Mouse (Mus musculus): ENCODE data around the gene Bdh1. TPM values are rescaled to one million over a fixed set of nuclear protein-coding genes. Genes with fewer than 3 reads are reported as not detected.
"Not testable (repeated sequence)": the region's sequence is repeated elsewhere in the genome, so short reads cannot be mapped to it uniquely, and the experiment has no call there.

Gene Bdh1
- polyA plus RNA-seq (2015; fragmentation: Nextera tagmentation; extraction: Ambion mirVana), result 132 and 144 TPM in 2 replicates

GRCm38 (mm10) chr16:31422000-31422399, at the start of gene Bdh1:
Bdh1 (plus strand) TSS chr16:31422280.
- no peak for ATAC-seq (replicated peaks)
- no peak within 1 kb of the TSS for H3K4me2 ChIP-seq (replicated peaks)
- no peak within 1 kb of the TSS for H3K27ac ChIP-seq (replicated peaks)
- H3K4me3 ChIP-seq, result no peak within 1 kb of the TSS
- H3K9ac ChIP-seq (replicated peaks), result no peak within 1 kb of the TSS
- H3K9me3 ChIP-seq, result no peaks in the 10 kb centered on the region
- no peaks in the 10 kb centered on the region for H3K36me3 ChIP-seq
- peaks cover 4% of the 10 kb centered on the region; the same call in 1 of the 2 replicates for H3K27me3 ChIP-seq
- WGBS, result 70% methylated on average over 9 of the region's 9 CpGs
- no peaks in the 10 kb centered on the region for H3K4me1 ChIP-seq

DNA sequence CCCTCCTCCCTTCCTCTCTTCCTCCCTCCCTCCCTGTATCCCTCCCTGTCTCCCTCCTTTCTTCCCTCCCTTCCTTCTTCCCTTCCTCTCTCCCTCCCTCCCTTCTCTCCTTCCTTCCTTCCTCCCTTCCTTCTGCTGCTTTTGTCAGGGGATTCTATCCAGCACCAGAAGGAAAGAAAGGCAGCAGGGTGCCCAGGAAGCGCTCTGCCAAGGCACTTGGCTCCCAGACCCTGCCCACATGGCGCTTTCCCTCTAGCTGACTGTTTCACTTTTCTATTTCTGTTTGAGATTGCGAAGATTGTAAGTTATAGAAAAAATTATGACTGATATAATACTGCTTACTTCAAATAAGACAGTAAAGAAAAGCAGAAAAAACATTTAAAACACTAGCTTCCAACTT, 49.8 kb upstream of the Bdh1 start:
- not testable (repeated sequence) for ATAC-seq (replicated peaks); H3K27me3 ChIP-seq; H3K27ac ChIP-seq (replicated peaks); H3K4me1 ChIP-seq; H3K9ac ChIP-seq (replicated peaks); H3K4me2 ChIP-seq (replicated peaks); H3K36me3 ChIP-seq; H3K4me3 ChIP-seq; H3K9me3 ChIP-seq
- WGBS, result 85% methylated on average over 3 of the region's 3 CpGs

DNA sequence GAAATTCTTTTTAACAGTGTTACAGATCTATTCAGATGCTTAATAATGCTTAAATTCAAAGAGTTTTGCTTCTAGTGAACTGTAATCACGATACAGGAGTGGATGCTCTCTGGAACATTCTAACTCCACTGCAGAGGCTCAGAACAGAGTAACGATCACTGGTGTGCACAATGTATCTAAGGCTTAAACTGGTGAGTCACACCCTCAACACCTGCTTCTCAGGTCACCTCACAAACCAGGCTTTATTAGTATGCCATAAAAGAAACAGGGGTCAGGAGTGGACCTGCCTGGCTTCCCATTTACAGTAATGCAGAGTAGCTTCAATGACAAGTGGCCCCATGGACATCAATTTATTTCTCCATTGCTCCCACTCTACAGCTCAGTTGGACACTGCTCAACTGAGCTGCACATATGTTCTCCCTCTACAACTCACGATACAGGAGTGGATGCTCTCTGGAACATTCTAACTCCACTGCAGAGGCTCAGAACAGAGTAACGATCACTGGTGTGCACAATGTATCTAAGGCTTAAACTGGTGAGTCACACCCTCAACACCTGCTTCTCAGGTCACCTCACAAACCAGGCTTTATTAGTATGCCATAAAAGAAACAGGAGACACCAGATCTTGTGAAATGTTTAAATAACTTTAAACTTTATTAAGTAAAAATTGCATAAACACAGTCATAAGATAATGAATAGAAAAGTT, 46.0 kb upstream of the Bdh1 start:
- not testable (repeated sequence) for H3K27ac ChIP-seq (replicated peaks); H3K4me1 ChIP-seq; H3K27me3 ChIP-seq; ATAC-seq (replicated peaks); H3K36me3 ChIP-seq; H3K4me2 ChIP-seq (replicated peaks); H3K9ac ChIP-seq (replicated peaks); H3K9me3 ChIP-seq; H3K4me3 ChIP-seq
- WGBS, result 71% methylated on average over 4 of the region's 4 CpGs

GRCm38 (mm10) chr16:31388269-31388668, 33.8 kb upstream of the Bdh1 start:
- H3K4me1 ChIP-seq; H3K27ac ChIP-seq (replicated peaks); H3K4me2 ChIP-seq (replicated peaks); H3K27me3 ChIP-seq; H3K9ac ChIP-seq (replicated peaks); H3K36me3 ChIP-seq; ATAC-seq (replicated peaks); H3K4me3 ChIP-seq; H3K9me3 ChIP-seq: not testable (repeated sequence)
- WGBS, result 52% methylated on average over 3 of the region's 3 CpGs

- no peak overlapping the region for H3K27ac ChIP-seq (replicated peaks)
- no peak for ATAC-seq (replicated peaks)
- H3K27me3 ChIP-seq, result no peaks in the 10 kb centered on the region
- WGBS, result 79% methylated on average over 2 of the region's 2 CpGs
- H3K4me2 ChIP-seq (replicated peaks), result no peak overlapping the region
- H3K4me1 ChIP-seq, result no peaks in the 10 kb centered on the region
- H3K9me3 ChIP-seq, result no peaks in the 10 kb centered on the region
- H3K4me3 ChIP-seq, result no peak overlapping the region
- no peaks in the 10 kb centered on the region for H3K36me3 ChIP-seq
- H3K9ac ChIP-seq (replicated peaks), result no peak overlapping the region
These were observed 22.8 kb upstream of the Bdh1 start for GRCm38 (mm10) chr16:31399231-31399630.

DNA sequence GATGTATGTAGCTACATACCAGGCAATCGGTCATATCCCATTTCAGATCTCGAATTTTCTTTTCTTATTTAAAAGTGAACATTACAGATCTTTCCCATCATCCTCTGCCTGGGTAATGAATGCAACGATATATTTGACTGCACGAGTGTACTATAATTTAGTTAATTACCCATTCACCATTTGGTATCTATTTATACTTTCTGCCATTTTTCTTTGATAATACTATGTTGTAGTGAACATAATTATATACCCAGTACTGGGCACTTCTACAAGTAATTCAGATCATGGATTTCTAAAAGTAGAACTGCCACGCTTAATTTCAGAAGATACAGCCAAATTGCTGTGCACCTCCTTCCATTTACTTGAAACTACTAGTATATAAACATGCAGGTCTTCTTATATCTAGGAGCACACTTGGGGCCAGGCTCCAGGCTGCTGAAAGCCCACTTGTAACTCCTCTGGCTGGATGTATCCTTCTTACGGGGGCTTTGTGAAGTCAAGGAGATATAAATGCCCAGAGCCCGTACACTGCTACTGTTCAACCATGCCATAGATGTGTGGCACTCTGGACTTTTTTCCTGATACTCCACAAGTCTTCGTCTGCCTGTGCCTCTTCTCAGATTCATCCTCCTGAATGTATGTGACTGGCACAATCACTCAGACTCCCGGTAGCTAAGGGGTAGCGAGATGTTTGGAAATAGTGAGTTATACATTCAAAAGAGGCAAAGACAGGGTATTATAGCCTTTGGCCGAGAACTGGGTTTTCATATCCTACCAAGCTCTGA, 21.0 kb upstream of the Bdh1 start:
- no peak overlapping the region for H3K4me2 ChIP-seq (replicated peaks)
- ATAC-seq (replicated peaks), result peak; percentile 67
- H3K27ac ChIP-seq (replicated peaks), result no peak overlapping the region
- H3K9ac ChIP-seq (replicated peaks), result no peak overlapping the region
- H3K4me1 ChIP-seq, result no peaks in the 10 kb centered on the region
- no peaks in the 10 kb centered on the region for H3K27me3 ChIP-seq
- WGBS, result 75% methylated on average over 11 of the region's 11 CpGs
- H3K36me3 ChIP-seq, result no peaks in the 10 kb centered on the region
- no peaks in the 10 kb centered on the region for H3K9me3 ChIP-seq
- H3K4me3 ChIP-seq, result no peak overlapping the region

DNA sequence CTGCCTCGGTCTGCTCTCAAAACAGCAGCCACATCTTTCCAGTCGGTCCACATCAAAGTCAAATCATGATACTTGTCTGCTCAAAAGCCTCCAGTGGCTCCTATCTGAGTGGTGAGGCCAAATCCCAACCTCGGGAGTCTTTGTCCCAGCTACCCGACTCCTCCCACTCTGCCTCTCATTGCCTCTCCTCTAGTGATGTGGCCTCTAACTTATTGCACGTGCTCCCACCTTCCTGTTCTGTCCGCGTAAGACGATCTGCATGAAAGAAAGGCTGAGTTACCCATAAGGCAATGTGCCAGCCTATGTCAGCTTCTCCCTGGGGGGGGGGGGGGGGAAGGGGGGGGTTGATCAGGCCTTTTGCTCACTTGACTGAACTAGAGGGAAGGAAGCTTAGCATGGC, 20.0 kb upstream of the Bdh1 start:
- 42% methylated on average over 8 of the region's 8 CpGs for WGBS
- Histone ChIP-seq H3K4me3 (no peak overlapping the region), H3K9ac (replicated peaks) (no peak overlapping the region), H3K9me3 (no peaks in the 10 kb centered on the region), H3K27me3 (no peaks in the 10 kb centered on the region), H3K4me1 (no peaks in the 10 kb centered on the region), H3K27ac (replicated peaks) (no peak overlapping the region), H3K36me3 (no peaks in the 10 kb centered on the region), H3K4me2 (replicated peaks) (no peak overlapping the region)
- ATAC-seq (replicated peaks), result no peak

GRCm38 (mm10) chr16:31403971-31404370, 18.1 kb upstream of the Bdh1 start:
- H3K27ac ChIP-seq (replicated peaks), result no peak overlapping the region
- no peaks in the 10 kb centered on the region for H3K4me1 ChIP-seq
- H3K27me3 ChIP-seq, result no peaks in the 10 kb centered on the region
- no peak overlapping the region for H3K4me2 ChIP-seq (replicated peaks)
- H3K9ac ChIP-seq (replicated peaks), result no peak overlapping the region
- WGBS, result 91% methylated on average over 4 of the region's 4 CpGs
- no peak overlapping the region for H3K4me3 ChIP-seq
- no peaks in the 10 kb centered on the region for H3K36me3 ChIP-seq
- ATAC-seq (replicated peaks), result no peak
- H3K9me3 ChIP-seq, result no peaks in the 10 kb centered on the region

GRCm38 (mm10) chr16:31405040-31405439, 17.0 kb upstream of the Bdh1 start:
- ATAC-seq (replicated peaks), result no peak
- 70% methylated on average over 1 of the region's 1 CpGs for WGBS
- Histone ChIP-seq H3K9me3 (no peaks in the 10 kb centered on the region), H3K9ac (replicated peaks) (no peak overlapping the region), H3K4me3 (no peak overlapping the region), H3K36me3 (no peaks in the 10 kb centered on the region), H3K4me1 (no peaks in the 10 kb centered on the region), H3K4me2 (replicated peaks) (no peak overlapping the region), H3K27ac (replicated peaks) (no peak overlapping the region), H3K27me3 (no peaks in the 10 kb centered on the region)

DNA sequence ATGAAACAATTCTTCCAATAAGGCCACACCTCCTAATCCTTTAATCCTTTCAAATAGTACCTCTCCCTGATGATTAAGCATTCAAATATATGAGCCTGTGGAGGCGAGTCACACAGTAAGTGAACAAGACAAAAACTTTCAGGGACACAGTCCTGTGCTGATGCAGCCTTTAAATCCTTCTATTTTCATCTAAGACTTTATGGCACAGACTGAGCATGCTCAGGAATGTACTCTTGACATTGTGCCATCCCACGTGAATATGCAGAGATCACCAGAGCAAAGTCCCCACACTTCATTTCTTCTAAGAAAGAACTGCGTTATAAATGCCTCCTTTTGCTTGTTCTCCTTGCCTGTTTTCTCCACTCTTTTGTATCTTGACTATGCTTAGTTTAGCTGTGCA, 14.2 kb upstream of the Bdh1 start:
- Histone ChIP-seq H3K27ac (replicated peaks) (no peak overlapping the region), H3K4me3 (no peak overlapping the region), H3K36me3 (no peaks in the 10 kb centered on the region), H3K9ac (replicated peaks) (no peak overlapping the region), H3K27me3 (no peaks in the 10 kb centered on the region), H3K4me1 (no peaks in the 10 kb centered on the region), H3K4me2 (replicated peaks) (no peak overlapping the region), H3K9me3 (no peaks in the 10 kb centered on the region)
- no peak for ATAC-seq (replicated peaks)
- 42% methylated on average over 3 of the region's 3 CpGs for WGBS

GRCm38 (mm10) chr16:31410969-31411368, 11.1 kb upstream of the Bdh1 start:
- Histone ChIP-seq H3K4me3 (no peak overlapping the region), H3K9ac (replicated peaks) (no peak overlapping the region), H3K4me2 (replicated peaks) (no peak overlapping the region), H3K9me3 (no peaks in the 10 kb centered on the region), H3K27me3 (no peaks in the 10 kb centered on the region), H3K36me3 (no peaks in the 10 kb centered on the region), H3K4me1 (no peaks in the 10 kb centered on the region), H3K27ac (replicated peaks) (no peak overlapping the region)
- 84% methylated on average over 4 of the region's 4 CpGs for WGBS
- no peak for ATAC-seq (replicated peaks)

DNA sequence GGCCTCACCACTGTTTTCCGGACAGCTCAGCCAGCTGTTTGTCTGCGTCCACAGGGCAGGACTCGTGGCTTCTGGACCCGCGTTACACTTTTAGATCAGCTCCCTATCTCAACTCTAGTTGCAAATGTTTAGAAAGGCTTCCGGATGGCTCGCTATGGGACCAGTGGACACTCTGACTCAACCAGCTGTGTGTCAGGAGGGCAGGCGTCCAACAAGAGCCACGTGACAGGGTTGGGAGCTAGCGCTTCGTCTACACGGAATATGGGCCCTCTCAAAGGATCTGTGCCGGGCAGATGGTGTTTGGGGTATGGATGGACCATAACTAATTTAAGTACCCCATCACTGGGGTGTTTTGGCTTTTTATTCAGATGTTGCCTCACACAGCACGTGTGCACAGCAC, 9.8 kb upstream of the Bdh1 start:
- WGBS, result 80% methylated on average over 14 of the region's 14 CpGs
- ATAC-seq (replicated peaks), result no peak
- Histone ChIP-seq H3K27me3 (no peaks in the 10 kb centered on the region), H3K36me3 (no peaks in the 10 kb centered on the region), H3K9ac (replicated peaks) (no peak overlapping the region), H3K4me3 (no peak overlapping the region), H3K4me1 (no peaks in the 10 kb centered on the region), H3K4me2 (replicated peaks) (no peak overlapping the region), H3K27ac (replicated peaks) (no peak overlapping the region), H3K9me3 (no peaks in the 10 kb centered on the region)
